Mouse (Mus musculus): ENCODE data around the gene Gpr4. TPM values are rescaled to one million over a fixed set of nuclear protein-coding genes. Genes with fewer than 3 reads are reported as not detected.

The Gpr4 gene
- total RNA-seq, 1 experiment: 3.8 TPM

DNA sequence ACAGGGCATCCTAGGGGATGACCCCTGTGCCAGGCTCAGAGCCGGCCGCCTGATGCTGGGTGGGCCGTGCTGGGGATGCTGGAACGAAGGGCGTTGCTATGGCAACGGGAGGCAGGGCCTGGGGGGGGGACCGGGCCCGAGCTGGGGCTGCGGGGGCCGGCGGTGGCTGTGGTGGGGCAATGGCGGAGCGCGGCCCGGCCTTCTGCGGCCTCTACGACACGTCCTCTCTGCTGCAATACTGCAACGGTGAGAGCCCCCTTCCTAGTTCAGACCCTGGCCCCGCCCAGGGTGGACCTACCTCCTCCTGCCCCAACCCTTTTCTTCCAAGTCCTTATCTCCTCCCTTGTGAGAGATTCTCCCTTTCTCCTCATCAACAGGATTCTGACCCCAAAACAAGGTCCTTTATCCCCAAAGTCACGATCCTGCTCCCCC, 35.8 kb upstream of the Gpr4 start:
- no peak for TF ChIP-seq ZC3H11A (IDR thresholded peaks at IDR 0.05; ENCODE audit: borderline replicate concordance, low read depth, low read length)
- TF ChIP-seq HCFC1 (IDR thresholded peaks at IDR 0.05; ENCODE audit: borderline replicate concordance, insufficient read depth, low read length): no peak
- H3K4me1 ChIP-seq (ENCODE audit: control insufficient read depth in 2 of 2, insufficient read depth in 2 of 2, low read length in 2 of 2, poor library complexity in 1 of 2): peaks cover 1 to 22% of the 10 kb centered on the region in 2 experiments; a peak in 3 of 4 replicates
- no peak overlapping the region; the same call in 1 of the 2 replicates for H3K27ac ChIP-seq (ENCODE audit: insufficient read depth, low read depth, low read length, poor library complexity, severe bottlenecking)
- no peaks in the 10 kb centered on the region for H3K36me3 ChIP-seq (ENCODE audit: control insufficient read depth, insufficient read depth, low read length, poor library complexity, severe bottlenecking)
- in situ Hi-C loops (cut with MboI; ENCODE audit: low sequenced_read_pairs in 2 of 2, unreplicated experiment in 2 of 2): no loop called here
- peak overlapping the region; percentile 45 to 64 for H3K4me3 ChIP-seq (ENCODE audit: insufficient read depth in 1 of 2, low read depth in 1 of 2, low read length in 2 of 2, poor library complexity in 1 of 2, severe bottlenecking in 1 of 2)
- no peaks in the 10 kb centered on the region for H3K9me3 ChIP-seq (ENCODE audit: control insufficient read depth, insufficient read depth, low read depth, low read length)
- no peak overlapping the region for H3K9ac ChIP-seq (ENCODE audit: insufficient read depth, low read depth, low read length, poor library complexity, severe bottlenecking)
- DNase-seq (ENCODE audit: low read depth, low spot score): no peak

DNA sequence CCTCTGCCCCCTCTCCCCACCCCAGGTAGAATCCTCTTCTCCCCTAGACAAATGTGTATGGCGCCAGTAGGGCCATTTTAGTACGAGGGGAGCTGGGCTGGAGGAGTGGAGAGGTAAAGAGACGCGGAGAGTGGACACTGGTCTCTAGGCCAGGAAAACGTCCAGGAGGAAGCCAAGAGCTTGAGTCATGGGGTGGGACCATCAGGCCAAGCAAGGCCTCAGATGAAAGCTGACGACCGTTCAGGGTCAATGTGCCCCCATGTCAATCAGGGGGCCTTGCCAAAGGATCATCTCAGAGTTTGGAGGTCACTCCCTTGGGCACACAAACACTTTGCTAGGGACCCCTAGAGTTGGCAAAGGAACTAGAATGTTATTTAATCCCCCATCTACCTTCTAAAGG, 35.1 kb upstream of the Gpr4 start:
- Histone ChIP-seq H3K9ac (ENCODE audit: insufficient read depth, low read depth, low read length, poor library complexity, severe bottlenecking) (no peak overlapping the region), H3K9me3 (ENCODE audit: control insufficient read depth, insufficient read depth, low read depth, low read length) (no peaks in the 10 kb centered on the region), H3K4me1 (ENCODE audit: control insufficient read depth in 2 of 2, insufficient read depth in 2 of 2, low read length in 2 of 2, poor library complexity in 1 of 2) (peaks cover 5 to 20% of the 10 kb centered on the region in 2 experiments; a peak in 3 of 4 replicates), H3K4me3 (ENCODE audit: insufficient read depth in 1 of 2, low read depth in 1 of 2, low read length in 2 of 2, poor library complexity in 1 of 2, severe bottlenecking in 1 of 2) (no peak overlapping the region), H3K36me3 (ENCODE audit: control insufficient read depth, insufficient read depth, low read length, poor library complexity, severe bottlenecking) (no peaks in the 10 kb centered on the region), H3K27ac (ENCODE audit: insufficient read depth, low read depth, low read length, poor library complexity, severe bottlenecking) (no peak overlapping the region)
- TF ChIP-seq MAFK (IDR thresholded peaks at IDR 0.05; ENCODE audit: insufficient read depth, low read depth, low read length) (no peak), ZNF384 (IDR thresholded peaks at IDR 0.05; ENCODE audit: low read depth, low read length) (no peak), CHD2 (IDR thresholded peaks at IDR 0.05; ENCODE audit: low read depth, low read length) (no peak), HCFC1 (IDR thresholded peaks at IDR 0.05; ENCODE audit: borderline replicate concordance, insufficient read depth, low read length) (no peak), ZC3H11A (IDR thresholded peaks at IDR 0.05; ENCODE audit: borderline replicate concordance, low read depth, low read length) (no peak)
- in situ Hi-C loops (cut with MboI; ENCODE audit: low sequenced_read_pairs in 2 of 2, unreplicated experiment in 2 of 2): no loop called here
- no peak for DNase-seq (ENCODE audit: low read depth, low spot score)

DNA sequence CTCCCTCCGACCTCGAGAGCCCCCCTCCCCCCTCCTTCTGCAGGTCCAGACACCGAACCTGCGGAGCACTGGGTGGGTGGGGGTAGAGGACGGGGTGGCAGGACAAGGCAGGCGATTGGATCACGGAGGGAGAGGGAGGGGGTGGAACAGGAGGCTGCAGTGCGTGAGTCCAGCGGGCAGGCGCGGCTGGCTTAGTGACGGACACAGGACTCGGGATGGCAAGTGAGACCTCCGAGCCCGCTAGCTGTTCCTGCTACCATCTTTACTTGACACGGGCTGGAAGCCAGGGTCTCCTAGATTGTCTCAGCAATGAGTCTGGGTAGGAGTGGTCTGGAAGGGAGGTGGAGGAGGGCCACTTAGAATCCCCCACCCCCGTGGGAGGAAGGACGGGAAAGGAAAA, 34.3 kb upstream of the Gpr4 start:
- DNase-seq (ENCODE audit: low read depth, low spot score): no peak
- H3K9me3 ChIP-seq (ENCODE audit: control insufficient read depth, insufficient read depth, low read depth, low read length): no peaks in the 10 kb centered on the region
- in situ Hi-C loops (cut with MboI; ENCODE audit: low sequenced_read_pairs in 2 of 2, unreplicated experiment in 2 of 2): no loop called here
- no peaks in the 10 kb centered on the region for H3K36me3 ChIP-seq (ENCODE audit: control insufficient read depth, insufficient read depth, low read length, poor library complexity, severe bottlenecking)
- H3K27ac ChIP-seq (ENCODE audit: insufficient read depth, low read depth, low read length, poor library complexity, severe bottlenecking): no peak overlapping the region; the same call in 1 of the 2 replicates
- H3K4me3 ChIP-seq (ENCODE audit: insufficient read depth in 1 of 2, low read depth in 1 of 2, low read length in 2 of 2, poor library complexity in 1 of 2, severe bottlenecking in 1 of 2): no peak overlapping the region; a peak in 1 of 4 replicates
- no peak overlapping the region for H3K9ac ChIP-seq (ENCODE audit: insufficient read depth, low read depth, low read length, poor library complexity, severe bottlenecking)
- peaks cover 5 to 21% of the 10 kb centered on the region in 2 experiments; a peak in 3 of 4 replicates for H3K4me1 ChIP-seq (ENCODE audit: control insufficient read depth in 2 of 2, insufficient read depth in 2 of 2, low read length in 2 of 2, poor library complexity in 1 of 2)
- no peak for TF ChIP-seq CHD2 (IDR thresholded peaks at IDR 0.05; ENCODE audit: low read depth, low read length)
- TF ChIP-seq ZC3H11A (IDR thresholded peaks at IDR 0.05; ENCODE audit: borderline replicate concordance, low read depth, low read length): no peak
- TF ChIP-seq MAFK (IDR thresholded peaks at IDR 0.05; ENCODE audit: insufficient read depth, low read depth, low read length): no peak
- no peak for TF ChIP-seq ZNF384 (IDR thresholded peaks at IDR 0.05; ENCODE audit: low read depth, low read length)
- TF ChIP-seq HCFC1 (IDR thresholded peaks at IDR 0.05; ENCODE audit: borderline replicate concordance, insufficient read depth, low read length): no peak

DNA sequence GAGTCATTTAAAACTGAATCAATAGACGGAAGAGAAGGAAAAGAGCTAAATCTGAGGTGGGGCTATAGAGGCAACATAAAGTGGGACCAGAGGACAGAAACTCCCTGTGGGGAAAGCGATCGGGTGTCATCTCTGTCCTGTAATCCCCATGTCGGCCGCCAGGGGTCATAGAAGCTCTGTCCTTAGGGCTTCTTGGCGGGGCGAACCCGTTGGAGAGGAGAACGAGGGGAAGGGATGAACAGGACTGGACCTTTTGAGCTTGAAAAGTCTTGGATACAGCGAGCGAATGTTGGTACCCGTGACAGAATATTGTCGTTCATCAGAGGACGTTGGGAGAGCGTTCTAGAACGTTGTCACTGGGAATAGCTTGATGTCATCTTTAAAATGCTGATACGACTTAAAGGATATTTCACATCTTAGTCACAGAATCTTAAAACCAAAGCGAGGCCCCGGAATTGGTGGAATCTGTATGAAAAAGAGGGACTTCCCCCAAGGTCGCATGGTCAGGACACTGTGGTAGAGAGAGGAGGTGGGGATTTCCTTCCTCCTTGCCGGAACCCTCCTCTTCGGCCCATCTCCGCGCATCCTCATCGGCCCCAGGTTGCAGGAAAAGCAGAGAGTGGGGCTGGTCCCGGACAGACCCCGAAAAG, 33.8 kb upstream of the Gpr4 start:
- Histone ChIP-seq H3K27ac (ENCODE audit: insufficient read depth, low read depth, low read length, poor library complexity, severe bottlenecking) (no peak overlapping the region), H3K4me3 (ENCODE audit: insufficient read depth in 1 of 2, low read depth in 1 of 2, low read length in 2 of 2, poor library complexity in 1 of 2, severe bottlenecking in 1 of 2) (peak overlapping the region; percentile 35 to 41)
- DNase-seq (ENCODE audit: low read depth, low spot score): peak; percentile 84

More for the DNA sequence above, 33.8 kb upstream of the Gpr4 start:
- in situ Hi-C loops (cut with MboI; ENCODE audit: low sequenced_read_pairs in 2 of 2, unreplicated experiment in 2 of 2): no loop called here
- Histone ChIP-seq H3K4me1 (ENCODE audit: control insufficient read depth in 2 of 2, insufficient read depth in 2 of 2, low read length in 2 of 2, poor library complexity in 1 of 2) (peaks cover 5 to 25% of the 10 kb centered on the region in 2 experiments; a peak in 3 of 4 replicates), H3K9me3 (ENCODE audit: control insufficient read depth, insufficient read depth, low read depth, low read length) (no peaks in the 10 kb centered on the region), H3K36me3 (ENCODE audit: control insufficient read depth, insufficient read depth, low read length, poor library complexity, severe bottlenecking) (no peaks in the 10 kb centered on the region), H3K9ac (ENCODE audit: insufficient read depth, low read depth, low read length, poor library complexity, severe bottlenecking) (peak overlapping the region; percentile 51; the same call in 1 of the 2 replicates)
- 0 out of 2 replicates have a peak, but pooled peaks have one; percentile 8 for TF ChIP-seq MAFK (IDR thresholded peaks at IDR 0.05; ENCODE audit: insufficient read depth, low read depth, low read length)
- TF ChIP-seq CHD2 (IDR thresholded peaks at IDR 0.05; ENCODE audit: low read depth, low read length): no peak
- TF ChIP-seq ZNF384 (IDR thresholded peaks at IDR 0.05; ENCODE audit: low read depth, low read length): no peak
- TF ChIP-seq ZC3H11A (IDR thresholded peaks at IDR 0.05; ENCODE audit: borderline replicate concordance, low read depth, low read length): peak; percentile 51
- TF ChIP-seq HCFC1 (IDR thresholded peaks at IDR 0.05; ENCODE audit: borderline replicate concordance, insufficient read depth, low read length): no peak
